Mouse (Mus musculus) heart, postnatal 0 days (tissue): ENCODE data around the gene 2610301B20Rik.

Source experiments
- CTCF ChIP-seq: IDR thresholded peaks from 2 replicates; pipeline ENCODE4 v1.5.1; 2016; ENCODE audit warnings: antibody characterized with exemption, control low read depth, low read depth
- EP300 ChIP-seq: IDR thresholded peaks from 2 replicates; pipeline ENCODE4 v1.6.1; 2016; ENCODE audit warnings: antibody characterized with exemption, low read depth

DNA sequence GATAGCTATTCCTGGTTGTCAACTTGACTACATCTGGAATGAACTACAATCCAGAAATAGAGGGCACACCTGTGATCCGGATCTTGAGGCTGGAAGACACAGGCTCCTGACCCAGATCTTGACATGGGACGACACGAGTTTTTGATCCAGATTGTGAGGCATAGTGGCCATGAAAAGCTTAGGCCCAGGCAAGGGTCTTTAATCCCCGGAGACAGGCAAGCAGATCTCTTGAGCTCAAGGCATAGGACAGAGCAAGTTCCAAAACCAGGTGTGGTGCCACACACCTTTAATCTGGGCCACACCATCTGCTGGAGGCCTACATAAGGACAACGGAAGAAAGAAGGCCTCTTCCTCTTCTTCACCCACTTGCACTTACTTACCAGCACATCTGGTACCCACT is 50.2 kb downstream of the 2610301B20Rik start:
- TF ChIP-seq EP300: no peak
- no peak for TF ChIP-seq CTCF
